Mouse (Mus musculus) mouse embryonic stem cell (cell line): ENCODE results near the gene Thap11.
"Not testable (repeated sequence)": the region's sequence is repeated elsewhere in the genome, so short reads cannot be mapped to it uniquely, and the experiment has no call there.

ENCODE experiments used
- in situ Hi-C, 2 experiments: fragments of 300-500 bp; cut with MboI; formaldehyde crosslinking; loops; 1 replicate in 1 of 2; 3 replicates in 1 of 2; pipeline ENCODE4 v1.14.3; 2019 to 2020; ENCODE audit warnings: low sequenced_read_pairs in 2 of 2, low pct_unique_long_range_greater_than_20kb in 1 of 2, mixed read lengths in 1 of 2; ENCODE audit not compliant: unreplicated experiment in 1 of 2

The Thap11 gene

GRCm38 (mm10) chr8:105854715-105855216 is at the start of gene Thap11:
Gene Thap11 (plus strand): TSS chr8:105855132.
- in situ Hi-C loops = no loop called here

DNA sequence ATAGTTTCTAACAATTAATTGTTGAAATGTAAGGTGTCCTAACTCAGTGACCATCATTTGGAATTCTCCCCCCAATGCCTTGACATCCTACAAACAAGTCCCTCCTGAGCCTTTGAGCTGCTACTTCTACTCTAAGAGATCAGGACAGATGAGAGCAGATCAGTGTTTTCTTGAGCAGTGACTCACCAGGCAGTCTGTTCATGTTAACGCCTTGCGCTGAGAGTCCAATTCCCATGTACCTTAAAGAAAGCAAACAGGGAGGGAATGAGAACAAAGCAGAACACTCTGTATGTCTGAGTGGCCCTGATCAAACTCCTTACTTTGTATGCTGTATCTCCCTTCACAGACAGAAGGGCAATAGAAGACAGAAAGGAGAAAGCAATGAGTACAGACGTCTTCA is 49.6 kb upstream of the Thap11 start:
- in situ Hi-C loops = no loop called here

DNA sequence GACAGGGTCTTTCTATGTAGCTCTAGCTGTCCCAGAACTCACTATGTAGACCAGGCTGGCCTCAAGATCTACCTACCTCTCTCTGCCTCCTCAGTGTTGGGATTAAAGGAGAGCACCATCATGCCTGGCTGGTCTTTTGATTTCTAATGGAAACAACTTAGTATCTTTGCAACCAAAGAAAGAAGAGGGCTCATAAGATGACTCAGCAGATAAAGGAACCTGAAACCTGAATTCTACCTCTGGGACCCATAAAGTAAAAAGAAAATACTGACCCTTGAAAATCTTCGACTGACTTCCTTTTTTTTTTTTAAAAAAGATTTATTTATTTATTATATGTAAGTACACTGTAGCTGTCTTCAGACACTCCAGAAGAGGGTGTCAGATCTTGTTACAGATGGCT is 49.0 kb upstream of the Thap11 start:
- in situ Hi-C loops = no loop called here

GRCm38 (mm10) chr8:105807766-105808165 is 47.2 kb upstream of the Thap11 start:
- in situ Hi-C loops = no loop called here

DNA sequence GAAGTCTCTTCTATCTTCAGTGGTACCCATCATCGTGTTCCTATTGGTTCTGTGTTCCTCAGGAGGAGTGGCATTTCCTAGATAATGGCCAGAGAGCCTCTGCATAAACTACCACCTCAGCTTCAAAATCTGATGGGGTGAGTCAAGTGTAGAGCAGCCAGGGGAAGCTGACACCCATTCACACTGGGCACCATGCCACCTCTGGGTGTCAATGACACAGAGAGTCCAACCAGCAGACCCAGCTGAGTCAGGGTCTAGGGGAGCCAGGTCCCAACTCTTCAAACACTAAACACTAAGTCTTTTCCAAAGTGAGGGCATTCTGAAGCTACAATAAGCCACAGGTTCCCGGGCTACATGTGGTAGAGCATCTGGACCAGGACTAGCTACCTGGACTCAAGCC is 46.5 kb upstream of the Thap11 start:
- in situ Hi-C loops = no loop called here

GRCm38 (mm10) chr8:105810245-105810786 is 44.6 kb upstream of the Thap11 start:
- in situ Hi-C loops = no loop called here

- in situ Hi-C loops = no loop called here
Measured at GRCm38 (mm10) chr8:105811061-105811460, 43.9 kb upstream of the Thap11 start.

- in situ Hi-C loops = no loop called here
Measured at GRCm38 (mm10) chr8:105811543-105811942, 43.4 kb upstream of the Thap11 start.

- in situ Hi-C loops = no loop called here
Measured at GRCm38 (mm10) chr8:105812511-105812910, 42.4 kb upstream of the Thap11 start.

GRCm38 (mm10) chr8:105813241-105813640 is 41.7 kb upstream of the Thap11 start:
- in situ Hi-C loops = no loop called here

DNA sequence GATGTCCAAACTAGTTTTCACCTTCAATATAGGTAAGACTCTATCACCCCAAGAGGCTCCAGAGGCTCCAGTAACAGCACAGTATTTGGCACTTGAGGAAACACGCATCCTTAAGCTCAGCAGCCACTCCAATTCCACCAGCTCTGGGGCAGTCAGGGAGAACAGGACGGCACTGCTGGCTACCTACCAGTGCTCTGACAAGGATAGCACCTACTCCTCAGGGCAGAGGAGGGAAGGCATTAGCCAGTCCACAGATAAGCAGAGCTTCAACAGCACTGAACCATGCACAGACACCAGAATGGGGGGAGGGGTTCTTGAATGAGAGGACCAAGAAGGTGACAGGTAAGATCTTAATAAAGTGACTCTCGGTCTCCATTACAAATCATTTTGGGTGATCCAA is 35.3 kb upstream of the Thap11 start:
- in situ Hi-C loops = no loop called here

DNA sequence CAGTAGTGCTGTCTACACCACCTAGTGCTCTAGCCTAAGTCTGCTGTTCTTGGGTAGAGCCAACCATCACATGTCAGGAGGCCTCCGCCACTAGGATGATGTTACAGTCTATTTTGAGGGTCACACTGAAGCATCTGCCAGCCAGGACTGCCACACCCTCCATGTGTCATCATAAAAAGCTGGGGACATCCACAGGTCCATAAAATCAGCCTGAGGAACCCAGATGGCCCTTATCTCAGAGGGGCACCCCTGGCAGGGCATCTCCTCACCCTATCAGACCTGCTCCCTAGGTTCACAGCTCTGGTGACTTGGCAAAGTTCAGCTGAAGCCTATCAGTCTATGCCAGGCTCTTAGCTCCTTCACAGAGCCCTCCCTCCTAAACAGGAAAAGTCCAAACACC is 34.0 kb upstream of the Thap11 start:
- in situ Hi-C loops = no loop called here

GRCm38 (mm10) chr8:105825506-105825905 is 29.4 kb upstream of the Thap11 start:
- in situ Hi-C loops = no loop called here

DNA sequence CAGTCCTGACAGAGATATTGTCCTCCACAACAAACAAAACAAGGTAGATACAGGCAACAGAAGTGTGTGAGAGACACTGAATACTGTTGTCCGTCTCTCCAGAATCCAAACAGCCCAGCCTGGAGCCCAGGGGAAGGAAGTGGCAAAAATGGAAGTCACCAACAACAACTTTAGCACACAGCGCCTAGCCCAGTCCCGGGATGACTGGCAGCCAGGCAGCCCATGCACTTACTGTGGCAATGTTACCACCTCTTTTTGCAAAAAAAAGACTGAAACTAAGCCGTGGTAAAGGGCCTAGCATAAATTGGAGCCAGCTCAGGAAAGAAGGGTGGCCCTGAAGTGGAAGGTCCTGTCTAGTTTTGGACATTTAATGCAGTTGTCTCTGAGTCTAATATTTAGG is 28.6 kb upstream of the Thap11 start:
- in situ Hi-C loops = no loop called here

DNA sequence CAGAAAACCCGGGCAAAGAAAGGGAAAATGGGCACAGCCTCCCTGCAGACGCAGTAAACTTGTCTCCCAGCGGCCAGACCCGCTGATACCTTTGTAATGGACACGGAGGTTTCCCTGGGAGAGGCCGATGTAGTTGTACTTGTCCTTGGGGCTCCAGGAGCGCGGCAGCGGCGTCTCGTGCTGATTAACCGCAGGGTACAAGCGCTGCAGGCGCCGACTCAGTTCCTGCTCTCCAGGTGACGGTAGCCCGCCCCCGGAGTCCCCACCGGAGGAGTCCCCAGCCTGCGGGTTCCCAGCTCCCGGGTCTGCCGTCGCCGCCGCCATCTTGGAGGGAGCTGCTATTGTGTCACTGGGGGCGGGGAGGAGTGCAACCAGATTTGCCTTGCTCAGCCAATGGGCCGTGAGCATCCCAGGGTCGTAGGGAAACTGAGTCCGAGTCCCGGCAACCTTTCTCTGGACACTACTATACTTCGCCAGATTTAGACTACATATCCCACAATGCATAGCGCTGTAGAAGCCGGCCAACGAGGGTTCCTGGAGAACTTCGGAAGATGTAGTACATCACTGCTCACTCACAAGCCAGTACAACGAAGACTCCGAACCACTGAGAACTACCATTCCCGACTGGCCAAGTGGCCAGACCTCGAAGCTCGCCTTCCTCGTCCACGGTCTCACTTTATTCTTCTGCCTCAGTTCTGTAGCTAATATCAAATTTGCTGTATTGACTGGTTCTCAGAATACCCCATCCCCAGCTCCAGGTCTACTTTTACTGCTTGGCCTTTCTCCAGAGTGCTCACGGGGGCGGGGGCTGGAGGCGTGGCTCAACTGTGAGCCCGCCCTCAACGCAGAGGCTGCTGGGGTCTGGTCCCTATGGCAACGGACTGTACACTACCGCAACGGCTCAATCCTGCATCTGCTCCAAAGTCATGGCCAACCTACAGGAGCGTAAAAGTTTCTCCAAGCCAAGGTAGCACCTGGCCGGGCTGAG is 27.8 kb upstream of the Thap11 start, which contains the start of the genes Ranbp10 and Tsnaxip1:
Gene Ranbp10, minus strand, starts transcription at position 490 of the 988 bp plus-strand sequence.
Gene Tsnaxip1, plus strand, starts transcription at position 871 of the 988 bp plus-strand sequence.
- in situ Hi-C loops = no loop called here

DNA sequence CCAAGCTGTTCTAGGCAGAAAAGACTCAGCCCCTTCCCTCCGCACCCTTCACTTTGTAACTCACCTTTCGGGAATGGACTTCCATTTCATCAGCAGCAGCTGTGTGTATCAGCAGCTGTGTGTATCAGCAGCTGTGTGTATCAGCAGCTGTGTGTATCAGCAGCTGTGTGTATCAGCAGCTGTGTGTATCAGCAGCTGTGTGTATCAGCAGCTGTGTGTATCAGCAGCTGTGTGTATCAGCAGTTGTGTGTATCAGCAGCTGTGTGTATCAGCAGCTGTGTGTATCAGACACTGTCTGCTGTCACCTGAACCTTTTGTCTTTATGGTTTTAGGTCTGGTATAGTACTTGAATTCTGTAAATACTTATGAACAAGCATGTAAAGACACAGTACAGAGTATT is 21.2 kb upstream of the Thap11 start:
- in situ Hi-C loops = not testable (repeated sequence)

GRCm38 (mm10) chr8:105835318-105835717 is 19.6 kb upstream of the Thap11 start:
- in situ Hi-C loops = no loop called here

GRCm38 (mm10) chr8:105836991-105837390 is 17.9 kb upstream of the Thap11 start:
- in situ Hi-C loops = no loop called here

DNA sequence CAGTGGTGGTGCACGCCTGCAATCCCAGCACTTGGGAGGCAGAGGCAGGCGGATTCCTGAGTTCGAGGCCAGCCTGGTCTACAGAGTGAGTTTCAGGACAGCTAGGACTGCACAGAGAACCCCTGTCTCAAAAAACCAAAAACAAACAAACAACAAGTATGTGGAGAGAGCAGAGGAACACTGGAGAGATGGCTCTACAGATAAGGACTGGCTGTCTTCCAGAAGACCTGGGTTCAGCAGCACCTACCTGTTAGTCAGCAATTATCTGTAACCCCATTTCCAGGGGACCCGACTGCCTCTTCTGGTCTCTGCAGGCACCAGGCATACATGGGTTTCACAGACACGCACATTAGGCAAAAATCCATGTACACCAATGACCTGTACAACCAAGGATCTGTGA is 15.7 kb upstream of the Thap11 start:
- in situ Hi-C loops = no loop called here

- in situ Hi-C loops = no loop called here
Measured at GRCm38 (mm10) chr8:105846678-105847077, 8.3 kb upstream of the Thap11 start.
